Mouse (Mus musculus): Measurements from ENCODE around the gene Mmp28.

Mmp28 gene

GRCm38 (mm10) chr11:83462711-83463244, at the start of gene Mmp28:
TSS of gene Mmp28 (minus strand) at chr11:83463071.
- DNase-seq (ENCODE audit: low read depth, low spot score) = peak; percentile 54

GRCm38 (mm10) chr11:83509521-83509920, 46.6 kb upstream of the Mmp28 start:
- DNase-seq (ENCODE audit: low read depth, low spot score) = no peak

DNA sequence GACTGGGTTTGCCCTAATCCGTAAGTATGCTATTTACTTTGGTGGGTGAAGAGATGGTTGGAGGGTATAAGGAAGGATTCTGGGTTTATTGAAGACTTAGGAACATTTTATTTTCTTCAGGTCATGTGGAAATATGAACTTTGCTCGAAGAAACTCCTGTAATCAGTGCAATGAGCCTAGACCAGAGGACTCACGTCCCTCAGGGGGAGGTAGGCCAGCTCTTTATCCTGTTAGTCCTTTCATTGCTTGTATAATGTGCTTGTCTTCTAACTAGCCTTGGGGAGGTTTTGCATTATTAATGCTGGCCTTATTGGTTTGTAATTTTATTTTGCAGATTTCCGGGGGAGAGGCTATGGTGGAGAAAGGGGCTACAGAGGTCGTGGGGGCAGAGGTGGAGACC, 41.4 kb upstream of the Mmp28 start:
- no peak for DNase-seq (ENCODE audit: low read depth, low spot score)

DNA sequence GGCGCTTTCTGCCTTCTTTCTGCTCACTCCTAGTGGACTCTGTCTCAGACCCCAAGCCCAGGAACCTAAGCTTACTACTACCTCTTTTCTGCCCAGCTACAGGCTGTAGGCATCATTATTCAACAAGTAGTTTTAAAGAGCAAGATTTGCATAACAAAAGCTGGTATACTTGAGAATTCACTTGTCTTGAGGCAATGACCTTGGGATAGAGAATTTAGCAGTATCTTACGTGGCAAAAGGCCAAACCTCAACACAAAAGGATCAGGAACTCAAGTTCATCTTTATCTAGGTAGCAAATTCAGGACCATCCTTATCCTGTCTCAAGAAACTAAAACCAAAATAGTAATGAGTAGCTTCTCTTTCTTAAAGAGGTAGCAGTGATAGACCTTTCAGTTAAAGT, 32.7 kb upstream of the Mmp28 start:
- peak; percentile 87 for DNase-seq (ENCODE audit: low read depth, low spot score)

- peak; percentile 40 for DNase-seq (ENCODE audit: low read depth, low spot score)
Measured at GRCm38 (mm10) chr11:83491488-83491887, 28.6 kb upstream of the Mmp28 start.

- DNase-seq (ENCODE audit: low read depth, low spot score) = no peak
Measured at GRCm38 (mm10) chr11:83473235-83474016, 10.6 kb upstream of the Mmp28 start.

GRCm38 (mm10) chr11:83472324-83473234, 9.7 kb upstream of the Mmp28 start, which contains the start of gene Taf15:
TSS of gene Taf15 (plus strand) at chr11:83473086.
- peak; percentile 99 for DNase-seq (ENCODE audit: low read depth, low spot score)

DNA sequence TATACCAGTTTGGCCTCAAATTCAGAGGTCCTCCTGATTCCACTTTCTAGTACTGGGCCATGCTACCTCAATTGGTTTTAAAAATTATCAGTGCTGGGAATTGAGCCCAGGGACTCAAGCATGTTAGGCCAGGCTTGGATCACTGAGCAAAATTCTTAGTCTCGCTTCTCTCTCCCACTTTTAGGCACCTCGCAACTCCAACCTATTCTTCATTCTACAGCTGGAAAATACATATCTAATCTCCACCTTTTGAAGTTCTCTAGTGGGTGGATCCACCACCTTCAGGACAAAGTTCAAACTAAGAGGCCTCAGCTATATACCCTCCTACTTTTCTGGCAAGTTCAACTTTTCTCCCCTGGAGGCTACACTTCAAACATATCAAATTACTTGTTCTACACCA, 8.9 kb upstream of the Mmp28 start:
- no peak for DNase-seq (ENCODE audit: low read depth, low spot score)

GRCm38 (mm10) chr11:83468765-83469164, 5.9 kb upstream of the Mmp28 start:
- DNase-seq (ENCODE audit: low read depth, low spot score) = no peak

DNA sequence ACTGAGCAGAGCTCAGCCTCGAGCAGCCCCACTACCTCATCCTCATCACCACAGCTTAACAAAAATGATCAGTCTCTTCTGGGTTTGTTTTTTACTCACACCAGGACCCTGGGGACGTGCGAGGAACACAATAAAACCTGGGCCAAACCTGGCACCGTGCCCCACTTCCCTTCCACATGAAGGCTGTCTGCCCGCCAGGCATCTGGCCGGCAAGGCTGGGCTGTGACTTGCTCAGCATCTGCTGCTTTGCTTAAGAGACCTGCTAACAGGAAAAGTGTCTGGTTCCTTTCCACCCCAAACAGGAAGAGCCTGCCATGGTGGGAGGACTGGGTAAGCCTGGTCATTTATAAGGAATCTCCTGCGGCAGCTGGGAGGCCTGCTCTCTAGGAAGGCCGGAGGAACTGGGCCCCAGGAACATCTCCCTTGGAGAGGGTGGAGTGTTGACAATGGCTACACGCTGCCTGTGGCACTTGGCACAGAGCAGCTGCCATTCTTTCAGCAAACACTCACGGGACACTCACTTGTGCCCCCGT, 4.3 kb upstream of the Mmp28 start:
- DNase-seq (ENCODE audit: low read depth, low spot score) = no peak

GRCm38 (mm10) chr11:83465976-83466375, 3.1 kb upstream of the Mmp28 start:
- DNase-seq (ENCODE audit: low read depth, low spot score) = no peak

DNA sequence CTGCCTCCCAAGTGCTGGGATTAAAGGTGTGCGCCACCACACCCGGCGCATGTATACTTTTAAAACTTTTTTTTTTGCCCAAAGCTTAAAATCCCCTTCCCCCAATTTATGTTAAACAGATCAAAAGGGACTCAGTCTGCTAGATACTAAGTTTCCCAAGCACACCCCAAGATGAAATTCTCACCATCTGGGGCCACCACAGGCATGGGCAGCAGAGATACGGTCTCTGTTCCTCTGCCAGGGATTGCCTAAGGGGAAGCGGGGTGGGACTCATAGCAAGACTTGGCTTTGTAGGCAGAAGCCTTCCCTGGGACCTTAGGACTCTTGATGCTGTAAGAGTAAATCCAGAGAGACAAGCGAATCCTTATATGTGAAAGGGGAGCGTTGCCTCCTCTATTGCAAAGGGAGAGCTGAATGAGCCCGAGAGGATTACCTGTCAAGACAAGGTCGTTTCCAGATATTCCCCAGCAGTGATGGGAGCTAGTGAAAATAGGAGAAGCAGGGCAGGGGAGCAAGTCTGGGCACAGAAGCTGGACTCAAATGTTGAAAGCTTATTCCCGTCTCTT, 1.3 kb downstream of the Mmp28 start:
- no peak for DNase-seq (ENCODE audit: low read depth, low spot score)

DNA sequence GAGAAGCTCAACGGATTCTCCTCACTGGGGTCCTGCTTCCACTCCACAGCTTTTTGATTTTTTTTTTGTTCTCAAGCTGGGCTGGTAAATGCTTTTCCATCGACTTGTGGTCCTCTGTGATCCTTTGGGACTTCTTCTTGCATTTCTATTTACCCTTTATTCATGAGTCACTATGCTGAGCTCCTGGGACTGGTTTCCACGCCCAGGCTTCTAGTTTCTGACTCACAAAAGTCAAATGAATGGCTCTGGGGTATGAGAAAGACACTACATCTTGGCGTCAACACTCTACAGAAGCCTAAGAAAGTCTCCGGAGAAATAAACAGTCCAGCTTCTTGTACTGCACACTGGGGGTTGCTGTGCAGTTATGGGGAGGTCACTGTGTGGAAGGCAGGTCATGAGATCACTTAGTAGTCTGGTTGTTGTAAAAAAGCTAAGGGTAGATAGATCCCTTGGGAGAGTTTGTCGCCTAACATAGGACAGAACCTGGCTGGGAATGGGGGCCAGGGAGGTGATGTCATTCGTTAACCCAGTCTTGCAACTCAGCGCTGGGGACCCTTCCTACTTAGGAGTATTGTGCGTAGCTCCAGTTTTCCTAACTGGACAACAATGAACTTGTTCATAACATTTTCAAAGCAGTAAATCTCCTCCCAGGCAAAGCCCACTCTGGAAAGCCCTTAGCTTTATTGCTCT, 4.8 kb downstream of the Mmp28 start:
- no peak for DNase-seq (ENCODE audit: low read depth, low spot score)

DNA sequence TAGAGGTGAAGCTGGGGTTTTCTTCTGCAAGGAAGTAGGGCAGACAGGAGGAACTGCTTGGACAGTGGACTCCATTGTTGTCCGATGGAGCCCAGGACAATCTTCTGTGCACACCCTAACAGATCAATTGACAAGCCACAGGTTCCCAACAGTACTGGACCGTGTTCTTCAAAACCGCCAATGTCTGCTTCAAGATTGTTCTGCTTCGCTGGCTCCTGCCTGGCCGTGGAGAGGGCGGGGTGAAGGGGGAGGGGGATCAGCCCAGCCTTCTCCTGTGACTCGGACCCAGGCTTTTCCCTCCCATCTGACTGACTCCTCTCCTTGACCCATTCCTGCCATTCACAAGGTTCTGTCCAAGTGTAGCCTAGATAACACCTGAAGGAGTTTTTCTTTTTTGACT, 5.6 kb downstream of the Mmp28 start:
- DNase-seq (ENCODE audit: low read depth, low spot score) = no peak

GRCm38 (mm10) chr11:83455608-83456007, 7.3 kb downstream of the Mmp28 start:
- DNase-seq (ENCODE audit: low read depth, low spot score) = no peak

DNA sequence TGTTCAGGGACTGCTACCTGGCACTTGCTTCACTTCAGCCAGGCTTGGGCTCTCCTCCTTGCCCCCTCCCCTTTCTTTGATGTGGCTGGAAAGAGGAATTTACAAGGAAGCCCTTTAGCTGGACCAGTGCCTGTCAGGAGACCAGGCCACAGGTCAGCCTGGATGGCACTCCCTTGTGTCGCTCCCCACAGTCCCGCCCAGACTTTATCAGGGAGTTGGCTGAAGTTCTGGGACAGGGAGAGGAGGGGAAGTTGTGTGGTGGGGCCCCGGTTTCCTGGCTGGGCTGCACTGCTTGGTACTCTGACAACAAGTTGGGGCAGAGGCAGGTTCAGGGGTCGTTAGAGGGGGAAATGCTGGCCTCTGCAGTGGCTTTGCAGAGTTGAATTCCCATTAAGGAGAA, 8.3 kb downstream of the Mmp28 start:
- no peak for DNase-seq (ENCODE audit: low read depth, low spot score)

GRCm38 (mm10) chr11:83451281-83451680, 11.6 kb downstream of the Mmp28 start:
- no peak for DNase-seq (ENCODE audit: low read depth, low spot score)

DNA sequence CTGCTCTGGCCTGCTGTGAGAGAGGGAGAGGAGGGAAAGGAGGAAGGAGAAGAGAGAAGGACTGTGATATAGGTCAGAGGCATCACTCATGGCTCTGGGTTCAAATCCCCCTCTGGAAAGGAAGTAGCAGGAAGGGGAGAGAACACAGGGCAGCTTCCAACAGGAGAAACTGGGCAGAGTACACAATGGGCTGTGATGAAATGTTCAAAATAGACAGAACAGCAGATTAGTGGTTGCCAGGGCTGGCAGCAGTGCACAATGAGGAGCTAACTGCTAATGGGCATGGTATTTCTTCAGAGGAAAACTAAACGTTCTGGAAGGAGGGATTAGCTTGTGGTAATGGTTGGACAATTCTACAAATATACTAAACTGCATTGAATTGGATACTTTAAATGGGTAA, 12.3 kb downstream of the Mmp28 start:
- DNase-seq (ENCODE audit: low read depth, low spot score) = no peak

DNA sequence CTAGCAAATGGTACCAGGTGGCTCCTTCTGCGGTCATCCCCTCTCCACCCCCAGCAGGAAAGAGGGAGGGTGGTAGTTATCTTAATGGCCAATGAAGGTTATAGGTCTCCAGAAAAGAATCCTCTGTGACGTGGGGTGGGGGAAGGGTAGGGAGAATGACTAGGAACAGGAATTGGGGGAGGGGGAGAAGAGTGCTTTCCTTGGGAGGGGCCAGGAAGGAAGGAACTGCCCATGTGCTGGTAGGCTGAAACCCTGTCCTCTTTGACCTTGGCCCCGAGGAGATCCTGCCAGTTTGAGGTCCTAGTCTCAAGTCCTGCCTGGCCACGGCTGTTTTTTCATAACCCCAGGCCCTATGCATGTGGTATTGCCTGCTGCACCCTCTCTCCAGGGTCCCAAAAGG, 13.6 kb downstream of the Mmp28 start:
- peak; percentile 83 for DNase-seq (ENCODE audit: low read depth, low spot score)

GRCm38 (mm10) chr11:83448927-83449236, 14.0 kb downstream of the Mmp28 start:
- no peak for DNase-seq (ENCODE audit: low read depth, low spot score)

Data from ZHBTc4 (cell line).